ENCODE assay signal across 8 mouse cellular contexts in genomic region chr8:71476099-71476940, GRCm38 (mm10). TPM values are rescaled to one million over a fixed set of nuclear protein-coding genes. Genes with fewer than 3 reads are reported as not detected.
DNase-seq lines count a peak whose midpoint lies in the region; ATAC-seq and TF ChIP-seq lines count a peak whose summit lies in the region.

No protein-coding gene starts in this region.

- H3K9me3 ChIP-seq in forebrain, embryonic 10.5 days: no peaks in the 10 kb centered on the region
- no peaks in the 10 kb centered on the region for H3K9me3 ChIP-seq in heart, embryonic 15.5 days (replicated peaks)
- H3K9me3 ChIP-seq in liver, embryonic 14.5 days (ENCODE audit: control insufficient read depth, low read length): no peaks in the 10 kb centered on the region
- H3K9me3 ChIP-seq in neural tube, embryonic 12.5 days: no peaks in the 10 kb centered on the region
- no peaks in the 10 kb centered on the region for H3K9me3 ChIP-seq in stomach, postnatal 0 days (ENCODE audit: control insufficient read depth, low read length)

- peak overlapping the region; percentile 94 for H3K4me2 ChIP-seq in heart, embryonic 15.5 days
- H3K4me2 ChIP-seq in liver, embryonic 14.5 days (ENCODE audit: low read depth): peak overlapping the region; percentile 82
- H3K4me2 ChIP-seq in neural tube, embryonic 12.5 days (replicated peaks): peak overlapping the region; percentile 93
- peak overlapping the region; percentile 81 for H3K4me2 ChIP-seq in stomach, postnatal 0 days (replicated peaks; ENCODE audit: low read depth)

- H3K27ac ChIP-seq in forebrain, embryonic 10.5 days: peak overlapping the region; percentile 90
- H3K27ac ChIP-seq in heart, embryonic 15.5 days: peak overlapping the region; percentile 90
- H3K27ac ChIP-seq in liver, embryonic 14.5 days: no peak overlapping the region
- H3K27ac ChIP-seq in neural tube, embryonic 12.5 days: peak overlapping the region; percentile 76
- H3K27ac ChIP-seq in stomach, postnatal 0 days (replicated peaks): peak overlapping the region; percentile 86

- H3K9ac ChIP-seq in heart, embryonic 15.5 days: peak overlapping the region; percentile 81
- H3K9ac ChIP-seq in liver, embryonic 14.5 days (replicated peaks): peak overlapping the region; percentile 54
- peak overlapping the region; percentile 78 for H3K9ac ChIP-seq in neural tube, embryonic 12.5 days
- H3K9ac ChIP-seq in stomach, postnatal 0 days (ENCODE audit: low read length): peak overlapping the region; percentile 68

- peaks cover 32% of the 10 kb centered on the region for H3K27me3 ChIP-seq in forebrain, embryonic 10.5 days (ENCODE audit: poor library complexity, severe bottlenecking)
- peaks cover 14% of the 10 kb centered on the region for H3K27me3 ChIP-seq in heart, embryonic 15.5 days
- no peaks in the 10 kb centered on the region for H3K27me3 ChIP-seq in liver, embryonic 14.5 days (ENCODE audit: control insufficient read depth, insufficient read depth, low read length)
- H3K27me3 ChIP-seq in neural tube, embryonic 12.5 days (replicated peaks): peaks cover 6% of the 10 kb centered on the region; the same call in 1 of the 2 replicates
- H3K27me3 ChIP-seq in stomach, postnatal 0 days (ENCODE audit: control insufficient read depth, insufficient read depth, low read length): no peaks in the 10 kb centered on the region

- WGBS in forebrain, embryonic 10.5 days: under 1% methylated on average over 115 of the region's 121 CpGs
- under 1% methylated on average over 77 of the region's 121 CpGs for WGBS in heart, embryonic 15.5 days
- under 1% methylated on average over 87 of the region's 121 CpGs for WGBS in liver, embryonic 14.5 days (ENCODE audit: insufficient replicate concordance)
- WGBS in neural tube, embryonic 12.5 days: under 1% methylated on average over 100 of the region's 121 CpGs
- 1% methylated on average over 42 of the region's 121 CpGs for WGBS in stomach, postnatal 0 days

- peaks cover 77% of the 10 kb centered on the region for H3K36me3 ChIP-seq in forebrain, embryonic 10.5 days (replicated peaks)
- H3K36me3 ChIP-seq in heart, embryonic 15.5 days: peaks cover 30% of the 10 kb centered on the region
- peaks cover 13% of the 10 kb centered on the region for H3K36me3 ChIP-seq in liver, embryonic 14.5 days (replicated peaks; ENCODE audit: control insufficient read depth, insufficient read depth, low read depth)
- peaks cover 73% of the 10 kb centered on the region for H3K36me3 ChIP-seq in neural tube, embryonic 12.5 days
- H3K36me3 ChIP-seq in stomach, postnatal 0 days (ENCODE audit: control insufficient read depth, insufficient read depth, low read length): peaks cover 4% of the 10 kb centered on the region

- DNase-seq in CD4-positive, CD25-positive, alpha-beta regulatory T cell, adult 2 months (ENCODE audit: low read depth, low spot score): peak; percentile 83
- peak; percentile 89 for DNase-seq in brain, embryonic 14.5 days (ENCODE audit: low read depth)
- DNase-seq in forebrain, embryonic 10.5 days (ENCODE audit: extremely low spot score, low spot score): peak; percentile 75
- DNase-seq in kidney, postnatal 10 days: peak; percentile 91
- peak; percentile 40 to 64 (median 58) for DNase-seq in liver, embryonic 14.5 days (ENCODE audit: low read depth in 3 of 3, low spot score in 3 of 3)
- peak; percentile 77 for DNase-seq in stomach, postnatal 0 days (ENCODE audit: low spot score)

- peak; percentile 21; the same call in 1 of the 2 replicates for TF ChIP-seq CTCF in brain, embryonic 14.5 days (IDR thresholded peaks at IDR 0.05; ENCODE audit: borderline replicate concordance, extremely low read depth, insufficient read depth, insufficient read length)
- no peak for TF ChIP-seq CTCF in liver, embryonic 14.5 days (IDR thresholded peaks at IDR 0.05; ENCODE audit: low read depth)
- peak; percentile 50 for TF ChIP-seq CTCF in stomach, postnatal 0 days (IDR thresholded peaks at IDR 0.05; ENCODE audit: low read depth)

- no peak for TF ChIP-seq EP300 in liver, embryonic 14.5 days (IDR thresholded peaks at IDR 0.05; ENCODE audit: low read depth)
- no peak for TF ChIP-seq EP300 in stomach, postnatal 0 days (optimal IDR thresholded peaks at IDR 0.05)

- H3K4me1 ChIP-seq in forebrain, embryonic 10.5 days: peaks cover 37% of the 10 kb centered on the region
- peaks cover 15% of the 10 kb centered on the region for H3K4me1 ChIP-seq in heart, embryonic 15.5 days (replicated peaks)
- peaks cover 0 to 8% of the 10 kb centered on the region in 2 experiments; a peak in 2 of 4 replicates for H3K4me1 ChIP-seq in liver, embryonic 14.5 days (replicated peaks; ENCODE audit: control insufficient read depth in 2 of 2, insufficient read depth in 2 of 2, low read length in 1 of 2)
- H3K4me1 ChIP-seq in neural tube, embryonic 12.5 days: peaks cover 26% of the 10 kb centered on the region
- H3K4me1 ChIP-seq in stomach, postnatal 0 days (replicated peaks; ENCODE audit: control insufficient read depth, insufficient read depth): no peaks in the 10 kb centered on the region

- ATAC-seq in heart, embryonic 15.5 days (replicated peaks; ENCODE audit: insufficient number of reproducible peaks, insufficient read depth, low FRiP score, low read depth): peak; percentile 72
- peak; percentile 78 for ATAC-seq in liver, embryonic 14.5 days (ENCODE audit: insufficient read depth)
- peak; percentile 63 for ATAC-seq in neural tube, embryonic 12.5 days (ENCODE audit: low FRiP score, low read depth)
- peak; percentile 71 for ATAC-seq in stomach, postnatal 0 days (ENCODE audit: low FRiP score, low TSS enrichment)

- peak overlapping the region; percentile 68 for H3K4me3 ChIP-seq in forebrain, embryonic 10.5 days
- peak overlapping the region; percentile 74 for H3K4me3 ChIP-seq in heart, embryonic 15.5 days
- H3K4me3 ChIP-seq in liver, embryonic 14.5 days (ENCODE audit: insufficient read depth in 1 of 2, low read depth in 2 of 2, low read length in 2 of 2): peak overlapping the region; percentile 54 to 59
- peak overlapping the region; percentile 57 for H3K4me3 ChIP-seq in neural tube, embryonic 12.5 days
- peak overlapping the region; percentile 64 for H3K4me3 ChIP-seq in stomach, postnatal 0 days (ENCODE audit: low read depth, low read length)

- no peak for TF ChIP-seq POLR2A in brain, embryonic 14.5 days (IDR thresholded peaks at IDR 0.05; ENCODE audit: borderline replicate concordance, extremely low read depth, insufficient read depth, insufficient read length, poor library complexity, severe bottlenecking)

RNA-seq across cellular contexts. Expression of gene Dda1, which starts 7.3 kb away (rescaled TPM):
- 206 and 229 TPM in 2 replicates for polyA plus RNA-seq in brain, embryonic 14.5 days (2012; rRNA removed)
- 116 and 122 TPM in 2 replicates for polyA plus RNA-seq in forebrain, embryonic 10.5 days (2016; fragmentation: Nextera tagmentation; extraction: Ambion mirVana)
- polyA plus RNA-seq in heart, embryonic 15.5 days (2015; fragmentation: Nextera tagmentation; extraction: Ambion mirVana): 68.4 and 84.1 TPM in 2 replicates
- 24.8 and 25.4 TPM in 2 replicates for polyA plus RNA-seq in liver, embryonic 14.5 days (2012; rRNA removed)
- polyA plus RNA-seq in liver, embryonic 14.5 days (2014; fragmentation: Nextera tagmentation; extraction: Ambion mirVana): 34.4 and 36.9 TPM in 2 replicates
- polyA plus RNA-seq in neural tube, embryonic 12.5 days (2016; fragmentation: Nextera tagmentation; extraction: Ambion mirVana): 189 and 194 TPM in 2 replicates
- polyA plus RNA-seq in stomach, postnatal 0 days (2015; fragmentation: Nextera tagmentation; extraction: Ambion mirVana): 72.5 and 74.5 TPM in 2 replicates

RNA-seq across cellular contexts. Expression of gene Ano8, which starts 9.4 kb away (rescaled TPM):
- polyA plus RNA-seq in brain, embryonic 14.5 days (2012; rRNA removed): 124 and 153 TPM in 2 replicates
- 1.8 TPM in 2 replicates for polyA plus RNA-seq in forebrain, embryonic 10.5 days (2016; fragmentation: Nextera tagmentation; extraction: Ambion mirVana)
- 0.81 and 1.9 TPM in 2 replicates for polyA plus RNA-seq in heart, embryonic 15.5 days (2015; fragmentation: Nextera tagmentation; extraction: Ambion mirVana)
- 1.4 and 1.7 TPM in 2 replicates for polyA plus RNA-seq in liver, embryonic 14.5 days (2012; rRNA removed)
- polyA plus RNA-seq in liver, embryonic 14.5 days (2014; fragmentation: Nextera tagmentation; extraction: Ambion mirVana): 0.14 and 0.15 TPM in 2 replicates
- polyA plus RNA-seq in neural tube, embryonic 12.5 days (2016; fragmentation: Nextera tagmentation; extraction: Ambion mirVana): 19.7 and 23.7 TPM in 2 replicates
- polyA plus RNA-seq in stomach, postnatal 0 days (2015; fragmentation: Nextera tagmentation; extraction: Ambion mirVana): 0.68 and 1.1 TPM in 2 replicates

RNA-seq across cellular contexts. Expression of gene Mrpl34, which starts 11.6 kb away (rescaled TPM):
- polyA plus RNA-seq in brain, embryonic 14.5 days (2012; rRNA removed): 94.8 and 124 TPM in 2 replicates
- 218 and 226 TPM in 2 replicates for polyA plus RNA-seq in forebrain, embryonic 10.5 days (2016; fragmentation: Nextera tagmentation; extraction: Ambion mirVana)
- 149 and 188 TPM in 2 replicates for polyA plus RNA-seq in heart, embryonic 15.5 days (2015; fragmentation: Nextera tagmentation; extraction: Ambion mirVana)
- 45.8 and 73.0 TPM in 2 replicates for polyA plus RNA-seq in liver, embryonic 14.5 days (2012; rRNA removed)
- 109 and 114 TPM in 2 replicates for polyA plus RNA-seq in liver, embryonic 14.5 days (2014; fragmentation: Nextera tagmentation; extraction: Ambion mirVana)
- polyA plus RNA-seq in neural tube, embryonic 12.5 days (2016; fragmentation: Nextera tagmentation; extraction: Ambion mirVana): 234 and 246 TPM in 2 replicates
- polyA plus RNA-seq in stomach, postnatal 0 days (2015; fragmentation: Nextera tagmentation; extraction: Ambion mirVana): 127 and 137 TPM in 2 replicates

RNA-seq across cellular contexts. Expression of gene Gtpbp3, which starts 11.6 kb away (rescaled TPM):
- polyA plus RNA-seq in brain, embryonic 14.5 days (2012; rRNA removed): 25.5 and 34.2 TPM in 2 replicates
- polyA plus RNA-seq in forebrain, embryonic 10.5 days (2016; fragmentation: Nextera tagmentation; extraction: Ambion mirVana): 21.3 and 22.3 TPM in 2 replicates
- polyA plus RNA-seq in heart, embryonic 15.5 days (2015; fragmentation: Nextera tagmentation; extraction: Ambion mirVana): 10.5 and 11.8 TPM in 2 replicates
- 9.2 and 10.0 TPM in 2 replicates for polyA plus RNA-seq in liver, embryonic 14.5 days (2012; rRNA removed)
- polyA plus RNA-seq in liver, embryonic 14.5 days (2014; fragmentation: Nextera tagmentation; extraction: Ambion mirVana): 1.3 and 1.8 TPM in 2 replicates
- polyA plus RNA-seq in neural tube, embryonic 12.5 days (2016; fragmentation: Nextera tagmentation; extraction: Ambion mirVana): 13.6 and 16.3 TPM in 2 replicates
- 7.2 and 8.2 TPM in 2 replicates for polyA plus RNA-seq in stomach, postnatal 0 days (2015; fragmentation: Nextera tagmentation; extraction: Ambion mirVana)

RNA-seq across cellular contexts. Expression of gene Abhd8, which starts 12.9 kb away (rescaled TPM):
- 163 and 168 TPM in 2 replicates for polyA plus RNA-seq in brain, embryonic 14.5 days (2012; rRNA removed)
- polyA plus RNA-seq in forebrain, embryonic 10.5 days (2016; fragmentation: Nextera tagmentation; extraction: Ambion mirVana): 67.6 and 68.2 TPM in 2 replicates
- polyA plus RNA-seq in heart, embryonic 15.5 days (2015; fragmentation: Nextera tagmentation; extraction: Ambion mirVana): 34.6 and 45.0 TPM in 2 replicates
- 6.6 and 7.5 TPM in 2 replicates for polyA plus RNA-seq in liver, embryonic 14.5 days (2012; rRNA removed)
- polyA plus RNA-seq in liver, embryonic 14.5 days (2014; fragmentation: Nextera tagmentation; extraction: Ambion mirVana): 5.3 and 6.8 TPM in 2 replicates
- polyA plus RNA-seq in neural tube, embryonic 12.5 days (2016; fragmentation: Nextera tagmentation; extraction: Ambion mirVana): 121 and 128 TPM in 2 replicates
- 22.1 and 23.5 TPM in 2 replicates for polyA plus RNA-seq in stomach, postnatal 0 days (2015; fragmentation: Nextera tagmentation; extraction: Ambion mirVana)
